Mouse (Mus musculus) MEL (cell line): ENCODE data around the gene Zscan2. TPM values are rescaled to one million over a fixed set of nuclear protein-coding genes. Genes with fewer than 3 reads are reported as not detected.

Experiments
- DNase-seq: peaks from one replicate; pipeline ENCODE4 v3.0.0; 2011; ENCODE audit warnings: low read depth, low spot score
- H3K27ac ChIP-seq: 2 replicates; pipeline ENCODE4 v1.5.1; 2012; ENCODE audit warnings: low read depth, mild to moderate bottlenecking, control low read depth, low read length, moderate library complexity; ENCODE audit not compliant: control insufficient read depth
- H3K27me3 ChIP-seq, 2 experiments: fragments of 150-350 bp in 1 of 2; sonication (generic) in 1 of 2; 2 replicates each; pipeline ENCODE4 v1.6.1; 2012; ENCODE audit warnings: low read length in 2 of 2, mild to moderate bottlenecking in 2 of 2, improper control_type of control experiment in 1 of 2, moderate library complexity in 1 of 2; ENCODE audit not compliant: insufficient read depth in 2 of 2, control insufficient read depth in 1 of 2
- H3K36me3 ChIP-seq, 2 experiments: 2 replicates each; pipeline ENCODE4 v1.6.1; 2012 to 2014; ENCODE audit warnings: low read length in 2 of 2, improper control_type of control experiment in 1 of 2, inconsistent platforms in 1 of 2, mild to moderate bottlenecking in 1 of 2; ENCODE audit not compliant: insufficient read depth in 2 of 2, control insufficient read depth in 1 of 2
- H3K4me1 ChIP-seq, 2 experiments: fragments of 150-350 bp in 1 of 2; sonication (generic) in 1 of 2; 2 replicates each; pipeline ENCODE4 v1.6.1; 2012; ENCODE audit warnings: low read length in 2 of 2, improper control_type of control experiment in 1 of 2, mild to moderate bottlenecking in 1 of 2; ENCODE audit not compliant: insufficient read depth in 2 of 2, control insufficient read depth in 1 of 2
- H3K4me3 ChIP-seq, 2 experiments: fragments of 150-350 bp in 1 of 2; sonication (generic) in 1 of 2; 2 replicates each; pipeline ENCODE4 v1.5.1; 2012; ENCODE audit warnings: low read depth in 2 of 2, low read length in 2 of 2, mild to moderate bottlenecking in 2 of 2, moderate library complexity in 2 of 2, control low read depth in 1 of 2, improper control_type of control experiment in 1 of 2; ENCODE audit not compliant: control insufficient read depth in 1 of 2, insufficient read depth in 1 of 2
- H3K79me2 ChIP-seq: 2 replicates; pipeline ENCODE4 v1.6.1; 2012; ENCODE audit warnings: mild to moderate bottlenecking, low read length, moderate library complexity; ENCODE audit not compliant: control insufficient read depth, poor library complexity, insufficient read depth
- H3K9ac ChIP-seq: 2 replicates; pipeline ENCODE4 v1.6.1; 2012; ENCODE audit warnings: low read depth, mild to moderate bottlenecking, control low read depth, low read length, moderate library complexity; ENCODE audit not compliant: control insufficient read depth, poor library complexity, severe bottlenecking
- H3K9me3 ChIP-seq: fragments of 150-350 bp; sonication (generic); replicated peaks from 2 replicates; pipeline ENCODE4 v1.6.1; 2012; ENCODE audit warnings: mild to moderate bottlenecking, low read length, improper control_type of control experiment, moderate library complexity; ENCODE audit not compliant: insufficient read depth
- BHLHE40 ChIP-seq: IDR thresholded peaks from 2 replicates; pipeline ENCODE4 v1.6.1; 2012; ENCODE audit warnings: low read depth, mild to moderate bottlenecking, inconsistent platforms, low read length, improper control_type of control experiment, borderline replicate concordance
- CHD1 ChIP-seq: IDR thresholded peaks from 2 replicates; pipeline ENCODE4 v1.6.1; 2012; ENCODE audit warnings: low read depth, mild to moderate bottlenecking, inconsistent platforms, low read length, improper control_type of control experiment
- CHD2 ChIP-seq: IDR thresholded peaks from 2 replicates; pipeline ENCODE4 v1.6.1; 2011; ENCODE audit warnings: low read length, improper control_type of control experiment
- CTCF ChIP-seq, 3 experiments: IDR thresholded peaks in 2 of 3; conservative IDR thresholded peaks in 1 of 3; 2 replicates each; pipeline ENCODE4 v1.5.1; 2011 to 2012; ENCODE audit warnings: low read length in 3 of 3, low read depth in 2 of 3, mild to moderate bottlenecking in 2 of 3, improper control_type of control experiment in 1 of 3, inconsistent platforms in 1 of 3, mixed read lengths in 1 of 3, moderate library complexity in 1 of 3; ENCODE audit not compliant: control insufficient read depth in 1 of 3, insufficient read depth in 1 of 3, poor library complexity in 1 of 3, severe bottlenecking in 1 of 3
- E2F4 ChIP-seq: IDR thresholded peaks from 2 replicates; pipeline ENCODE4 v1.6.1; 2011; ENCODE audit warnings: low read depth, low read length, improper control_type of control experiment, borderline replicate concordance
- EP300 ChIP-seq, 2 experiments: IDR thresholded peaks; 2 replicates each; pipeline ENCODE4 v1.6.1; 2011; ENCODE audit warnings: improper control_type of control experiment in 2 of 2, low read length in 2 of 2, low read depth in 1 of 2, mild to moderate bottlenecking in 1 of 2
- ETS1 ChIP-seq: IDR thresholded peaks from 2 replicates; pipeline ENCODE4 v1.6.1; 2012; ENCODE audit warnings: low read depth, mild to moderate bottlenecking, inconsistent platforms, low read length, improper control_type of control experiment, moderate library complexity
- GABPA ChIP-seq: IDR thresholded peaks from 2 replicates; pipeline ENCODE4 v1.6.1; 2012; ENCODE audit warnings: low read depth, mild to moderate bottlenecking, inconsistent platforms, low read length, improper control_type of control experiment, moderate library complexity
- GATA1 ChIP-seq: IDR thresholded peaks from 2 replicates; pipeline ENCODE4 v1.6.1; 2011; ENCODE audit warnings: low read depth, low read length, improper control_type of control experiment
- JUND ChIP-seq: IDR thresholded peaks from 2 replicates; pipeline ENCODE4 v1.6.1; 2011; ENCODE audit warnings: low read depth, mild to moderate bottlenecking, improper control_type of control experiment, low read length
- KAT2A ChIP-seq: conservative IDR thresholded peaks from 2 replicates; pipeline ENCODE4 v1.6.1; 2012; ENCODE audit warnings: low read depth, low read length, improper control_type of control experiment, inconsistent platforms
- MAFK ChIP-seq: IDR thresholded peaks from 2 replicates; pipeline ENCODE4 v1.6.1; 2011; ENCODE audit warnings: low read depth, mild to moderate bottlenecking, low read length, improper control_type of control experiment, borderline replicate concordance
- MAX ChIP-seq: IDR thresholded peaks from 2 replicates; pipeline ENCODE4 v1.6.1; 2011; ENCODE audit warnings: low read length, improper control_type of control experiment
- MAZ ChIP-seq: IDR thresholded peaks from 2 replicates; pipeline ENCODE4 v1.6.1; 2012; ENCODE audit warnings: low read depth, mild to moderate bottlenecking, inconsistent platforms, low read length, improper control_type of control experiment
- MEF2A ChIP-seq: IDR thresholded peaks from 2 replicates; pipeline ENCODE4 v1.6.1; 2014; ENCODE audit warnings: low read depth, mild to moderate bottlenecking, inconsistent platforms, low read length, improper control_type of control experiment; ENCODE audit not compliant: poor library complexity, insufficient replicate concordance, severe bottlenecking; ENCODE audit errors: extremely low read depth
- MXI1 ChIP-seq: IDR thresholded peaks from 2 replicates; pipeline ENCODE4 v1.6.1; 2011; ENCODE audit warnings: mild to moderate bottlenecking, low read depth, low read length, improper control_type of control experiment
- MYB ChIP-seq: IDR thresholded peaks from 2 replicates; pipeline ENCODE4 v1.6.1; 2011; ENCODE audit warnings: mild to moderate bottlenecking, low read depth, low read length, improper control_type of control experiment
- MYC ChIP-seq: IDR thresholded peaks from 2 replicates; pipeline ENCODE4 v1.6.1; 2011; ENCODE audit warnings: low read depth, mild to moderate bottlenecking, low read length, improper control_type of control experiment, moderate library complexity
- NELFE ChIP-seq: IDR thresholded peaks from 2 replicates; pipeline ENCODE4 v1.6.1; 2011; ENCODE audit warnings: low read depth, low read length, improper control_type of control experiment
- NRF1 ChIP-seq: IDR thresholded peaks from 2 replicates; pipeline ENCODE4 v1.6.1; 2014; ENCODE audit warnings: low read depth, mild to moderate bottlenecking, inconsistent platforms, low read length, improper control_type of control experiment, moderate library complexity; ENCODE audit not compliant: poor library complexity, insufficient read depth, severe bottlenecking
- POLR2A ChIP-seq, 2 experiments: IDR thresholded peaks; 2 replicates each; pipeline ENCODE4 v1.6.1; 2011 to 2012; ENCODE audit warnings: low read length in 2 of 2, mild to moderate bottlenecking in 2 of 2, control low read depth in 1 of 2, improper control_type of control experiment in 1 of 2, low read depth in 1 of 2, moderate library complexity in 1 of 2; ENCODE audit not compliant: control insufficient read depth in 1 of 2, insufficient read depth in 1 of 2, poor library complexity in 1 of 2
- POLR2AphosphoS2 ChIP-seq: IDR thresholded peaks from 2 replicates; pipeline ENCODE4 v1.6.1; 2011; ENCODE audit warnings: low read length, improper control_type of control experiment
- POLR2AphosphoS5 ChIP-seq: IDR thresholded peaks from 2 replicates; pipeline ENCODE4 v1.6.1; 2012; ENCODE audit warnings: low read depth, borderline replicate concordance, mild to moderate bottlenecking, inconsistent platforms, low read length, moderate library complexity, mixed read lengths
- RAD21 ChIP-seq: IDR thresholded peaks from 2 replicates; pipeline ENCODE4 v1.6.1; 2011; ENCODE audit warnings: mild to moderate bottlenecking, low read depth, low read length, improper control_type of control experiment
- RCOR1 ChIP-seq: IDR thresholded peaks from 2 replicates; pipeline ENCODE4 v1.6.1; 2012; ENCODE audit warnings: low read depth, mild to moderate bottlenecking, inconsistent platforms, low read length, improper control_type of control experiment
- SIN3A ChIP-seq: IDR thresholded peaks from 2 replicates; pipeline ENCODE4 v1.6.1; 2012; ENCODE audit warnings: low read length, improper control_type of control experiment, inconsistent platforms
- SMC3 ChIP-seq: IDR thresholded peaks from 2 replicates; pipeline ENCODE4 v1.6.1; 2011; ENCODE audit warnings: low read depth, low read length, improper control_type of control experiment
- TAL1 ChIP-seq: IDR thresholded peaks from 2 replicates; pipeline ENCODE4 v1.6.1; 2012; ENCODE audit warnings: mild to moderate bottlenecking, inconsistent platforms, low read length, moderate library complexity, mixed read lengths
- TBP ChIP-seq: IDR thresholded peaks from 2 replicates; pipeline ENCODE4 v1.8.0; 2011; ENCODE audit warnings: low read depth, low read length, improper control_type of control experiment
- TCF12 ChIP-seq: IDR thresholded peaks from 2 replicates; pipeline ENCODE4 v1.6.1; 2014; ENCODE audit warnings: low read depth, mild to moderate bottlenecking, inconsistent platforms, low read length, improper control_type of control experiment, moderate library complexity
- UBTF ChIP-seq: IDR thresholded peaks from 2 replicates; pipeline ENCODE4 v1.6.1; 2012; ENCODE audit warnings: low read depth, mild to moderate bottlenecking, inconsistent platforms, low read length, improper control_type of control experiment, moderate library complexity, borderline replicate concordance; ENCODE audit not compliant: insufficient read depth
- USF1 ChIP-seq: IDR thresholded peaks from 2 replicates; pipeline ENCODE4 v1.6.1; 2014; ENCODE audit warnings: low read depth, mild to moderate bottlenecking, inconsistent platforms, low read length, improper control_type of control experiment, moderate library complexity
- USF2 ChIP-seq, 2 experiments: IDR thresholded peaks; 2 replicates each; pipeline ENCODE4 v1.6.1; 2011 to 2012; ENCODE audit warnings: improper control_type of control experiment in 2 of 2, low read length in 2 of 2, borderline replicate concordance in 1 of 2, inconsistent platforms in 1 of 2, low read depth in 1 of 2, mild to moderate bottlenecking in 1 of 2; ENCODE audit not compliant: insufficient read depth in 1 of 2
- ZC3H11A ChIP-seq: IDR thresholded peaks from 2 replicates; pipeline ENCODE4 v1.6.1; 2012; ENCODE audit warnings: low read depth, mild to moderate bottlenecking, inconsistent platforms, low read length, improper control_type of control experiment
- ZKSCAN1 ChIP-seq: IDR thresholded peaks from 2 replicates; pipeline ENCODE4 v1.6.1; 2012; ENCODE audit warnings: low read depth, mild to moderate bottlenecking, inconsistent platforms, low read length, improper control_type of control experiment, moderate library complexity
- ZMIZ1 ChIP-seq: IDR thresholded peaks from 2 replicates; pipeline ENCODE4 v1.6.1; 2012; ENCODE audit warnings: low read depth, mild to moderate bottlenecking, inconsistent platforms, low read length, improper control_type of control experiment, moderate library complexity
- ZNF384 ChIP-seq: IDR thresholded peaks from 2 replicates; pipeline ENCODE4 v1.6.1; 2012; ENCODE audit warnings: low read depth, mild to moderate bottlenecking, inconsistent platforms, low read length, improper control_type of control experiment
- polyA plus RNA-seq, 2 experiments: library from polyadenylated mRNA; stranded (reverse) in 1 of 2; unstranded in 1 of 2; fragments of >175 nt in 1 of 2; fragments of >200 nt in 1 of 2; gene quantifications; 2 replicates each; pipeline versions ENCODE4 v1.2.1 to v1.2.4; 2012; ENCODE audit warnings: low replicate concordance in 2 of 2, low read depth in 1 of 2; ENCODE audit not compliant: insufficient read length in 2 of 2, insufficient read depth in 1 of 2, missing spikeins in 1 of 2
- total RNA-seq: library from RNA; depleted of rRNA; stranded (reverse); fragments of 300-350 nt; gene quantifications from 2 replicates; pipeline ENCODE4 v1.2.3, GENCODE M21; 2012; rRNA removed

Gene Zscan2
- 1.1 and 1.2 TPM in 2 replicates for total RNA-seq
- 1 to 10 TPM in 1 of 2 experiments, not detected in 1; 2.4 TPM for polyA plus RNA-seq

DNA sequence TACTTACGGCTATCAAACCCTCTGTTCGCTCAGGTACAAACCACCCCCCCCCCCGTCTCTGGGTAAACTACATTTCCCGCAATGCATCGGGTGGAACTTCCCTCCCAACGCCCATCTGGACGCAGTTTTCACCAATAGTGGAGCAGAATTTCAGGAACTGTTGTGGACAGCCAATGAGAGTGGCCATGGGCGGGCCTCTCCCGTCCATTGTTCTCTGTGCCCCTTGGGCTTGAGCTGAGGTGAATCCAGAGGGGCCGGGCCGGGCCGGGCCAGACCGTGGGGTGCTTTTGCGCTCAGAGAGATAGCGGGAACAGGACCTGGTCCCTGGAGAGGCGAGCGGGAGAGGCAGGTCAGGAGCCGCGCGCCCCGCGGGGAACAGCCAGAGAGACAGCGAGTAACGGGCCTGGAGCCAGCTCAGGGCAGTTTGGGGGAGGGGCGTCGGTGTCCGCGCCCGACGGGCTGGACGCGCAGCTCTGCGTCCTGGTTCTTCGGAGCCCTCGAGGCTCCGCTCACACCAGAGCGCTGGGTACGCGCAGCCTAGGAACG is at the start of gene Zscan2:
Zscan2 (plus strand) TSS at position 192 of the 546 bp plus-strand sequence.
- Histone ChIP-seq H3K9ac (peak within 1 kb of the TSS; percentile 71), H3K27me3 (no peaks in the 10 kb centered on the region), H3K27ac (no peak within 1 kb of the TSS), H3K36me3 (peaks cover 0 to 22% of the 10 kb centered on the region in 2 experiments; a peak in 2 of 4 replicates), H3K9me3 (no peaks in the 10 kb centered on the region), H3K4me1 (peaks cover 17 to 28% of the 10 kb centered on the region in 2 experiments), H3K4me3 (peak within 1 kb of the TSS; percentile 88 to 89), H3K79me2 (no peaks in the 10 kb centered on the region)
- peak; percentile 97 for DNase-seq
- no peak for TF ChIP-seq NRF1
- TF ChIP-seq ZKSCAN1: no peak
- no peak for TF ChIP-seq MAFK
- TF ChIP-seq ETS1: no peak
- peak; percentile 86 for TF ChIP-seq KAT2A
- no peak for TF ChIP-seq TBP
- no peak for TF ChIP-seq SMC3
- TF ChIP-seq MXI1: no peak; the same call in 1 of the 2 replicates
- TF ChIP-seq RCOR1: no peak
- TF ChIP-seq MEF2A: no peak
- 0 out of 2 replicates have a peak, but pooled peaks have one; percentile 27 for TF ChIP-seq NELFE
- no peak for TF ChIP-seq UBTF
- no peak for TF ChIP-seq MAX
- TF ChIP-seq USF2 (IDR thresholded peaks at IDR 0.05; ENCODE audit: borderline replicate concordance in 1 of 2, insufficient read depth in 1 of 2, low read depth in 1 of 2, low read length in 2 of 2): no peak
- no peak for TF ChIP-seq ZMIZ1
- TF ChIP-seq RAD21: no peak
- TF ChIP-seq POLR2AphosphoS2: no peak
- TF ChIP-seq USF1: no peak
- TF ChIP-seq CTCF (IDR thresholded peaks at IDR 0.05 in 2 of 3, conservative IDR thresholded peaks at IDR 0.05 in 1 of 3; ENCODE audit: control insufficient read depth in 1 of 3, insufficient read depth in 1 of 3, low read depth in 2 of 3, low read length in 3 of 3, poor library complexity in 1 of 3, severe bottlenecking in 1 of 3): no peak
- no peak for TF ChIP-seq MYB
- no peak for TF ChIP-seq GATA1
- no peak for TF ChIP-seq GABPA
- no peak for TF ChIP-seq CHD1
- TF ChIP-seq E2F4: no peak
- no peak for TF ChIP-seq EP300 (IDR thresholded peaks at IDR 0.05; ENCODE audit: low read depth in 1 of 2, low read length in 2 of 2)
- peak; percentile 68; the same call in 1 of the 2 replicates for TF ChIP-seq SIN3A
- no peak for TF ChIP-seq JUND
- TF ChIP-seq TCF12: no peak
- TF ChIP-seq POLR2AphosphoS5: no peak
- TF ChIP-seq MYC: no peak
- TF ChIP-seq MAZ: peak; percentile 73; the same call in 1 of the 2 replicates
- no peak for TF ChIP-seq BHLHE40
- TF ChIP-seq ZNF384: no peak
- peak; percentile 68 for TF ChIP-seq CHD2
- no peak for TF ChIP-seq TAL1
- TF ChIP-seq POLR2A (IDR thresholded peaks at IDR 0.05; ENCODE audit: control insufficient read depth in 1 of 2, insufficient read depth in 1 of 2, low read depth in 1 of 2, low read length in 2 of 2, poor library complexity in 1 of 2): peak in 1 of 2 experiments; percentile 36; a peak in 1 of 4 replicates
- no peak for TF ChIP-seq ZC3H11A
